Mouse (Mus musculus): ENCODE data around the gene Ryr3.

Ryr3 gene

DNA sequence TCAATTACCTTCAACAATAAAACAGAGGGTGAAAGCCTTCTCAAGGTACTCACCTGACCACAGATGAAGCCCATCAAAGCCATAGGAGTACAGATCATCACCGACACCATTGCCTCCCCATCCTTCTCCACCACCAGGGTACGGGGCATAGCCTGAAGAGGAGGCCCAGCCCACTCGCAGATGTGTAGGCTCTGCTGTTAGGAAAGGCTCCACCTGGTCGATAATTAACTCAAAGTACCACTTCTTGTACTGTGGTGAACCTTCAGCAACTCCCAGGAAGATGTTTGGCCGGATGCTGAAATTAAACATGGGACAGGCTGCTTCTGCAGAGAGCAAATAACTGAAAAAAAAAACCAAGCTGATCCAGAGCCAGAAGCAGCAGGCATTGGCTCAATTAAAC lies 316.1 kb downstream of the Ryr3 start:
- DNase-seq = no peak

DNA sequence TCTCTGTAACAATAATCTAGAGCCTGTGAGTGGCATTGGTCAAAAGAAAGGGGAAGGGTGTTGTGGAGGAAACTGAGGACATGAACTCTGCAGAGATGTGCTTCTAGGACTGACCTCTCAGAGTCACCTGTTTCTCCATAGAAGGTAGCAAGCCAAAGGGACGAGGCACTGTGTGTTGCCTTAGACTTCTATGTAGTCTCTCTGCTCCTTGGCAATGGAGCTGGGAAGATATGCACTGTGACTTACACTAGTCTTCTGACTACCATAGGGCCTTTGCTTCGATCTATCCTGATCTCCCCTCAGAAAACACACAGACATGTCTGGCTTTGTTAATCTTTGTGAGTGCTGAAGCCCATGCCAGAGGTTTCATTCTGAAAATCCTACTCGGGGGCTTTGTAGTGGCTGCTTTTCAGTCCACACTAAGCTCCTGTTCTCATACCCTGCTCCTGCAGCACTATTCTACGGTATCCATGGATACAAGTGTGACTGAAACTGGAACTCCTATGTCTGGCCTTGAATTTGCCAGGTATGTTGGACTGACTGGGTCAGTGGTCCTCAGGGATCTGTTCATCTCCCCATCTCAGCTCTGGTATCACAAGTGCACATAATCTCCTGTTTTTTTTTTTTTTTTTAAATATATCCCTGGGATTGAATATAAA lies 332.3 kb downstream of the Ryr3 start:
- no peak for DNase-seq

DNA sequence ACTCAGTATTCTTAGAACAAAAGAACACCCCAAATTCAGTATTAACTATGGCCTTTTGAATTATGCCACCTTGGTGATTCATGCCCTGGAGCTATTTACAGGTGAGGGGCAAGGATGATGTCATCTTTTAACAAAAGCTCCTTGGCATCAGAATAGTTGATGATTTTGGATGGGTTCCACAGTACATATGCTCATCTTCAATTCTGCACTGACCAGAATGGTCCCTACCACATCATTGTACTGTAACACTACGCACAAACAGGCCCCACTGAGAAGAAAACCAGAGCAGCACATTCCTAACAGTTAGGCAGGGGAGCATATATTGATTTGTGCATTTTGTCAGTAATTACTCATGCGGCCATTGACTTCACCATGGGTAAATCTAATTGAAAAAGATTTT lies 335.1 kb downstream of the Ryr3 start:
- DNase-seq = no peak

DNA sequence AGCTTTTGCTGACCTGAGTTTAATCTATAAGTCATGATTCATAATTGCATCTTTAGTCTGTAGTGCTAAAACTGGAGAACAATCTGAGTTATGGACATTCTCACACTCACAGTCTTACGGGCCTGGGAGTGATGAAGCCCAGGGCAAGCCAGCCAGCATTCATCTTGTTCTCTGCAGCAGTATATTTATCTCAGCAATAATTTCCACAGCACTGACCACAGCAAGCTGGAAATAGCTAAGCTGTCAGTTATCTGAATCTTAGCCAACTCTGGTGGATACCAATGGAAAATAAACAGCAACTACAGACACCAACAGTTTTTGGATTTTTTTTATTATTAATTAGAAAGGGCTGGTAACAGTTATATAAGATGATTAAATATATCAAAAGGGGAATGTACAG lies 335.5 kb downstream of the Ryr3 start:
- DNase-seq = no peak

DNA sequence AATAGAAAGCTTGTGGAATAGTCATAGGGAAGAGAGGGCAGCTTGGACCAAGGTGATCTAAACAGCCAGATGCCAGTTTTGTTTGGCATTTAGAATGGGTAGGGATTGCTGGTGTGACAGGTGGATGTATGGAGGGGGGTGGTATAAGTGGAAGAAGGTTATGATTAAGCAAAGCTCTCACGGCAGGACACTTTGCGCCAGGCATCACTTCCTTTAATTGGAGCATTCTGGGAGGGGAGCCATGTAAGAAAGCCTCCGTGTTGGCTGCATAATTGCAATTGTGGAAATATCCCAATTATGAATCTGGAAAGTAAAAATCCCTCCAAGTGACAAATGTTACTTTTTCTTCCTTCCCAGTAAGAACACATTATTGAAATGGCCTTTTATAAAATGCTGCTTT lies 339.5 kb downstream of the Ryr3 start:
- DNase-seq = no peak

DNA sequence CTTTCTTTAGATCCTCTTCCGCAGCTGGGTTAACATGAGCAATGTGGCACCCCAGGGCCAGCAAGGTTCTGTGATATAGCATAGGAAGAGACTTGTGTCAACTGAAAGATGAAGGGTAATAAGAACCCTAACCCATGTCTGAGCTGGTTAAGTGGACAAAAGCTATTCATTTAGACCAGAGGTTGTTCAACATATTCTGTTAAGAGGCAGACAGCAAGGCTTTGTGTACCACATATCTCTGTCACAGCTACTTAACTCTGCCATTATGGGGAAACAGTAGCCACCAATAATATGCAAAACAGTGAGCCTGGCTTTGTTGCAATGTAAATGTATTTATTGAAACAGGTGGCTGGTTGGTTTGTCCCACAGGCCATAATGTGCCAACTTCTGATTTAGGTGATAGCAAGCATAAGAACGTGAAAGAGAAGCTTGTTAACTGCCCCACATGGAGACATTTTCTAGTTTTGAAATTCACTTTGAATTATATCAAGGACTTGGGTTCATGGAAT lies 350.8 kb downstream of the Ryr3 start:
- no peak for DNase-seq

DNA sequence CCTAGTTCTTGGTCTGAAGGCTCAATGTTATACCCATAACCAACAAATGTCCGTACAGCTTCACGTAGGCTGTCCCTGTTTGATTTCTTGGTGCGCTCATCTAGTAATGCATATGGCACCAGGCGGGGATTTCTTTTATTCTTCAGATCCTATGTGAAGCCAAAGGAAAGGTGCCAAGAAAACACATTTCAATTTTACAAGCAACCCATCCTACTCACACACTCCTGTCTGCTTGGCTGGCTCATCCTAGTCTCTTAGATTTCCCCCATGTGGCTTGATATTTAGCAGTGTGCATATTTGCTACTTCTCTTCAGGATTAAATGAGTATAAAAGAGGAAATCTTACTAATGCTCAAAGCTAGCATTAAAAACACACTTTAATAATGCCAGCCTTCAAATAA lies 355.1 kb downstream of the Ryr3 start:
- DNase-seq = no peak

DNA sequence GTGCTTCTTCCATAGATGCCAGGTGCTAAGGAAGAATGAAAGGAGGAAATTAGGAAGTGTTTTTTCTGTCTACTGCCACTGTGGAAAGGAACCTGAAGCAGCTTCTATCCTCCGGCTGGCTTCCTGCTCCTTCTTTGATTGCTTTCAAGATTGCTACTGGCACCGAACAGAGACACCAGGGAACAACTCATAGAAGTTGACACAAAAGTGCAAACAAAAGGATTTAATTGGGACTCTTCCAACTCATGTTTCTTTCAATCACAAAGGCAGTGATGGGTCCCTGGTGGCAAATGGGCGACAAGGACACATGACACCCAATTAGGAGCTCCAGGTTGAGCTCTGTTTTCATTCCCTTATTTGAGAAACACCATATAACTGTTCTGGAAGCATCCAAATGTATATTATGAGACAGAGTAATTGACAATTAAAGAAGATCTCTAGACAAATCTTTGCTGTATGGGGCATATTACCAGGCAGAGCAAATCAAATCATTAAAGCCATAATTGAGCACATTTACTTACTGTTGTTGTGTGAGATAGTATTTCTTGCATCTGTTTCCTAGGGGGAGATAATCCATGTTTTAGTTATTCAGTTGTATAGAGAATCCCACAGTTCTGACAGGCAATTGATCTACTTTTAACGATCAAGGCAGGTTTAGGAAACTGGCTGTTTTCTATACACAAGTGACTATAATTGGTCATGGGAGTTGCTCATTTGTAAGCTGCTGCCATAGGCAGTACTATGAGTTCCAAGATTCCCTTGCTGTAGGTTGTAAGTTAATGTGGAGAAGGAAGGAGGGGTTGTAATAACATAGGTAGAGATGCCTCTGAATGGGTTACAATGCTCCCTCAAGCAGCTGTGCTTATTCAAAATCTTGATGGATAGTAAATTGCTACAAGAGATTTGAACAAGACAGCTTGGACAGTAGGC lies 371.0 kb downstream of the Ryr3 start:
- no peak for DNase-seq

DNA sequence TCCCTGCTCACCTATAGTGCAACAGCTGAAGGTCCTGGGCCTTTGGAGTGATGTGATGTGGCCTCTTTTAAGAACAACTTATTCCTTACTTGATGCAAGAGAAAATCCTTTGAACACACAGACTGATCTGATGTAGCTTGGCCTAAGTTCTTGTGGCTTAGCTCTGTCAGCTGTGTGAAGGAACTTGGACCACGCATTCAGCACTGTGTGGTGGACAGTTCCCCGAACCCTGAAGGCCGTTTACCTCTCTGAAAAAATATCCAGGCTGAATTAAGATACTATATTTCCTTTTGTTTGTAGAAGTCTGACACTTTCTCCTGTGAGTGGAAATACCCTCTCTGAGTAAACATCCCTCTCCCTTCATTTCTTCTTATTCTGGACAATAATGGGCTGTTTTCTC lies 374.0 kb downstream of the Ryr3 start:
- no peak for DNase-seq

DNA sequence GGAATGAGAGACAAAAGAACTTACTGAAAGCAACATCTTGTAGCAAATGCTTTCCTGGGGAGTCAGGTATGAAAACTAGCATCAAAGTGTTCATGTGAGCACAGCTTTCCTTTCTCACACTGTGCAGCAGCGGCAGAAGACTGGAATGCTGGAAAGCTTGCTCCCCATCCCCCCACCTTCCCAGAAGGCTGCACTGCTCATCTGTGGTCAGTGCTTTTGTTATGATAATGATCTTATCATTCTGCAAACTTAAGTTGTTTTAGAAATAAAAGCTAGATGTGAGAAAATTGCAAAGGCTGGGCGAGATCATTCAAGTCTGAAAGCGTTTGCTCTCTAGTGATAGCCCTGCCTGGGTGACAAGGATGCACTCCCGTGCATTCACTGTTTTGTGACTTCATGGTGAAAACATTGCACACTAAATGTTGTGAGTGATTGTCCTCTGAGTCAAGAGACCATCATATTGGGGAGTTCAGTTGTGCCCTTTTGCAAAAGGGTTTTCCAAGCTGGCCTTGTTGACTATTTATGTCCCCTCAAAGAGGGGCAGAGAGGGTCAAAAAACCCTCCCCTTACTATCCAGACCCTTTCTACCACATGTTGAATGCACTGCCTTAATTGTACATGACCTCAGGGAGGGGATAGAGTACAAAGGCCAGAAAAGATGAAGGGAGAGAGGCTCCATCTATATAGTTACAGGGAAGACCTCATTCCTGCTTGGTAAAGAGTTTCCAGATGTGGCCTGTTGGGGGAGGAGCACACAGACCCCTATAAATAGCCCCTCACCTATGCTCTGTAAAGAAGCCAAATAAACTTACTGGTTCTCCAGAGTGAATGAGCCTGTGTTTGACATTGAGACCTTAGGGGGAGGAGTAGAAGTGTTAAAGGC lies 385.2 kb downstream of the Ryr3 start:
- DNase-seq = no peak

DNA sequence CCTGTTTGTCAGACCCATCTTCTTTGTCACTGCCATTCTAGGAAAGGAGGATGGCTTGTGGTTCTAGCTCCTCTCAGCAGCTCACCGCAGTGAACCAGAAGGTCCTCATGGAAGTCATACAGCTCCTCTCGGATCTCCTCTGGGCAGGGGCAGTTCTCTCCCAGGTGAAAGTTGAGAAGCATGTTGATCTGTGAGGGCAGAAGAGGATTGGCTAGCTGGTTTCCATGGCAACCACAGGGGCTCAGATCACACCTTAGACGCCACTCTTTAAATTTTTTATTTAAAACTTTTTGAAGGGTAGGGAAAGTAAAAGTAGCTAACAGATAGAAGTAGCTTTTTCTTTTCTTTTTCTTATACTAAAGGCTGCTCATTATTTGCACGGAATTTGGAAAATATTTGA lies 390.3 kb downstream of the Ryr3 start:
- no peak for DNase-seq

DNA sequence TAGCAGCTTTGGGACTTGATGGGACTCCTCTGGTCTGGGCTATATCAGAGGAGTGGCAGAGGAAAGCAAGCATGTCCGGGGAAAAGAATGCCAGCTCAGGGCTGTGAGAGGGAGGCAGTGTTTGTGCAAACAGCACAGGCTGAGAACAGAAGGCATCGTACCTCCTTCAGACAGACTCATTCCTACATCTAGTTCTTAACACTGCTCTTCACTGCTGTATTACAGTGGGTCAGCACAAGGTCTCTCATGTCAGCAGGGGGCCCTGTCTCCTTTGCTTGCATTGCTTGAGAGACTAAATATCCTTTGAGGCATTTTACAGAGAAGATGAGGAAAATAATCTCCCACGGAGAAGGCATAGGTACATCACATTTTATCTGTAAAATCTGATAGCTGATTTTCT lies 394.2 kb downstream of the Ryr3 start:
- no peak for DNase-seq

DNA sequence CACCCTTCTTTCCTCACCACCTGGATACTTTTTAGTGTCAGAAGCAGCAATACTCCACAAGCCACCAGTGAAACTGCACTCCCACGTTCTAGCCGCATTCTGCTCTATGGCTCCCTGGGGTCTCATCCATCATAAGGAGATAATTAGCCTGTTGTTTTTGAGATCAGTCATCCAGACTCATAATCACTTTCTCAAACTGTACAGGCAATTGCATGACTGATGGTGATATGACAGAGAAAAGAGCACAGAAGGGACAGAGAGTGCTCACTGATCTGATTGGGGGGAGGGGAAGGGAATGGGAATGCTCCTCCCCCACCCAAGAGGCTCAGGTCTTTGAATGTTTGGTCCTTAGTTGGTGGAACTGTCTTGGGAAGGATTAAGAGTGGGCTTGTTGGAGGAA lies 397.8 kb downstream of the Ryr3 start:
- DNase-seq = no peak

DNA sequence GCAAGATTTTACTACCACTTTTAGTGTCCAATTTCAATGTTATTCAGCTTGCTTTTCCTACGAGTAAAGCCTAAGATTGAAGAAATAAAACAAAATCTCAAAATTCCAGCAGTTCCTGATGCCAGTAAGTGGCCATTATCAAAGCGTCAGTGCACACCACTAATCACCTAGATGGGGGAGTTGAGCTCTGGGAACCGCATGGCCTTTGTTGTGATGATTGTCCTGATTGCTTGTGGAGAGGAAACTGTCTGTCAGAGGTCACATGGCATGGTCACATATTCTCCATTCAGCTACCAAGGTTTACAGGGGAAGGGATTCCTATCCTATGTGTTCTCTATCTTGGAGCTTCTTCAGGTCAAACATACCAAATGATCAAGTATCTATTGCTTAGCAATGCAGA lies 399.9 kb downstream of the Ryr3 start:
- no peak for DNase-seq

DNA sequence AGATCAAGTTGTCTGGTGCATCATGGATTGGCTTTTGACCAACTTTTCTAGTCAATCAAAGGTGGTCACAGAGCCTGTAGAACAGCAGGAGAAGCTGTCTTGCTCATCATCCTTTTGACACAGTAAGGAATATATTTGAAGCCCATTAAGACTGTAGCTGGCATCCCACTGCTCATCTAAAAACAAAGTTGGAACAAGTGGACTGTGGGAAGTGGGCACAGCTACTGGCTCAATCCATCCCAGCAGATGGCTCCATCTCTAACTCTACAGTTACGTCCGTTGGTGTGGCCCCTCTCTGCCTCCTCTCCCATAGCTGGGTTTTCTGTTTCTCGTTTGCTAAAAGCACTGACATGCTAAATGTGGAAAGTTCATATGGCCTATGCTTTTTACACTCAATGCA lies 400.9 kb downstream of the Ryr3 start:
- DNase-seq = no peak

DNA sequence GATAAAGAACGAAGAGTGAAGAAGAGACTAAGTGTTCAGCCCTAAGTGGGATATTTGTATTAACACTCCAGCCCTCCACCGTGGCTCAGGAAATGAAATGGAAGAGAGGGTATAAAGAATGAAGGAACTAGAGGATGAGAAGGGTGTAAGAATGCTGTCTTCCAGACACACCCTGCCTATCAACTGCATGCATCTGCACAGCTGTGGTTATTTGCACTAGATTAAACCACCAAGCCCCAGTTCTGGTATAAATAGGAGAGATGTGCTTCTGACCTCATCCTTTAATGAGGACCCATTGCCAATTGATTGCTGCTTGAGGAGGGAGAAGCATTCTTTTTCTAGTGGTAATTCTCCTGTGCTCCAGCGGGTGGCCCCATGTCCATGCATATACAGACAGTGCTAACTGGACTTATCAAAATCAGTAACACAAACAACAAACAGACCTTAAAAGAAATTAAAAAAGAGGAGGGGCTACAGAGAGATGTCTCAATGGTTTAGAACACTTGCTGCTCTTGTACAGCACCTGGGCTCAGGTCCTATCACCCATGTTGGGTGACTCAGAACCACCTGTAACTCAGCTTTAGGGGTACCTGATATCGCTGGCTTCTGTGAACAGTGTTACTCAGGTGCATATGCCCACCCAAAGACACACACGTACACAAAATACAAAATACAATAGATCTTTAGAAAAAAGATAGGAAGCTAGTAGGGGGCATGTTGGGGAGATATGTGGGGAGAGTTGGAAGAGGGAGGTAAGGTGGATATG lies 404.1 kb downstream of the Ryr3 start:
- no peak for DNase-seq

DNA sequence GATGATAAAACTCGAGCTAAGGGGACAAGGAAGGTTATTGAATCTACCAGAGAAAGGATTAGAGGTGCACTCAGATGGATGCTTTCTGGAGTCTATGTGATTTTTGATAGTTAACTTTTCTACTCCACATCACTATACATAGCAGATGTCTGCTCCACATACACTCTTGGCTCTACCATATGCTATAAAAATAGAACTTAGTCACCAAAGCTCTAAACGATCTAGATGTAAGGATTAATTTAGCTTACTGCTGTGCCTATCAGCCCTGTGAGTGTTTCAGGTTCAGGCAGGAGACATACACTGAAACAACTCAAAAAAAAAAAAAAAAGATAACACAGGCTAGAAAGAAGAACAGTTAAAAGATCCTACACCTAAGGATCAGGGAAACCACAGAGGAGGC lies 410.9 kb downstream of the Ryr3 start:
- DNase-seq = no peak

DNA sequence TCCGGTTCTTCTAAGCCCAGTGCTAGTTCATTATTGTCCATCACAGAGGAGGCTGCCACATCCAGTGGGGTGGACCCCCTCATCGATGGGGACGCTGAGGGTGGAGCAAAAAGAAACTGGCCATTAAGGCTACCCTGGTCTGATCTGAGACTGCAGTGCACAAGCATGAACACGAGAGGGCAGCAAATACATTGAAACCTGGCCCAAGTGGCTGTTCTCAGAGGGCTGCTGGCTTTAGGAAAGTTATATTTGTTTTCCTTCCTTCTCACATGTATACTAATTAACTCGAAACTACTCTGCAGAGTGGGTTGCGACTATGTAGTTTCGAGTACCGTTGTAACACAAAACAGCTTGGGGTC lies 416.9 kb downstream of the Ryr3 start:
- DNase-seq = peak; percentile 24 to 38

DNA sequence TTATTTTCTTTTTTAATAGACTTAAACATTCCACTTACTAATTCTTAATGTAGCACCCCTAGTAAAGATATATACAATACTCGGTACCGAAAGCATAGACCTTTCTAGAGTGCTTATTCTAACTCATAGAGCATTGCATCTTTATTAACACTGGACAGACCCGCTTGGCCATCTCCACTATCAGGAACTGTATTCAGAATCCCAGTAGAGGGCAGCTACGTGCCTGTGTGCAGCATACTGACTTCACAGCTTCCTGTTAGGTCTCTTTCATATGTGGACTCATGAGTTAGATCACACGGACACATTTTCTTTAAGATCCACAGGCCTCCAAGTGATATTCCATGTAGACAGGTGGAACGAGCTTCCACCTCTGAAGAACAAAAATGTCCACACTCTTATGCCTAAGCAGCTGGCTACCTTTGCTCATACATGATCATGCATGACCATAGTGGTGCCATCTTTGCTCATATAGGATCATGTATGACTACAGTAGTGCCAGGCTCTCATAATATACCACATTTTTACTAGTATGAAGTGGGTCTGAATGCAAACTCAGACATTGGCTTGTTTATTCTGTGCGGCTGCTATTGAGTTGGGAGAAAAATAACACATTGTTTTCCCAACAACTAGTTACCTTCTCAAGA lies 417.4 kb downstream of the Ryr3 start:
- no peak for DNase-seq

DNA sequence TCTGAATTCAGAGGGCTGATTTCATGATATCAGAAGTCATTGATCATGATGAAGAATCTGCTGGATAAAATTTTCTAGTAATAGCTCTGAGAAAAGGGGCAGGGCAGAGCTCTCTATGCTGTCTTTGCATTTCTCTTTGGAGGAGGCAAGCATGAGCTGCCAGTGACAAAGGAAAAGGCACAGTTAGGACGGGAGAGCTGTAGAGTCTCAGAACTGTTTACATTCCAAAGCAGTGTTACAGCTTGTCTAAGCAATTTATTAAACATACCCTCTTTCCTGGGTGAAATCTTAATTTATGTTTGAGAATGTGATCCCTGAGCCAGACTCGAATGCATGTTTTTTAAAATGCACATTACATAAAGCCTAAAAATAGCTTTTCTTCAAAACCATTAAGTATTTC lies 435.3 kb downstream of the Ryr3 start:
- no peak for DNase-seq

DNA sequence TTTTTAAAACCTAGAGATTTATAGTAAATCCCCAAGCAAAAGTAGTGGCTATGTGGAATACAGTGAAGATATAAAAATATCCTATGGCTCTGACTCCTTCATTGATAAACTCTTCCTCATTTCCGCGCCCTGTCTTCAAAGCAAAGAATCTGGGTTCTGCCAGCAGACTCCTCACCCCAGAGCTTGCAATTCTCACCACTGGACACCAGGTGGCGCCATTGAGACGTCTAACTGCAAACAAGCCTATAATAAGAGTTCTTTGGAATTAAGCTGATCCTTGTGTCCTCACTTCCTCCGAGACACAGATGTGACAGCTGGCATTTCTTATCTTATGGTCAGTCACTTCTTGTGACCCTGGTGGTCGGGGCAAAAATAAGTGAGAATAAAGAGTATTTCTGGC lies 442.1 kb downstream of the Ryr3 start:
- peak; percentile 42 to 50 for DNase-seq

DNA sequence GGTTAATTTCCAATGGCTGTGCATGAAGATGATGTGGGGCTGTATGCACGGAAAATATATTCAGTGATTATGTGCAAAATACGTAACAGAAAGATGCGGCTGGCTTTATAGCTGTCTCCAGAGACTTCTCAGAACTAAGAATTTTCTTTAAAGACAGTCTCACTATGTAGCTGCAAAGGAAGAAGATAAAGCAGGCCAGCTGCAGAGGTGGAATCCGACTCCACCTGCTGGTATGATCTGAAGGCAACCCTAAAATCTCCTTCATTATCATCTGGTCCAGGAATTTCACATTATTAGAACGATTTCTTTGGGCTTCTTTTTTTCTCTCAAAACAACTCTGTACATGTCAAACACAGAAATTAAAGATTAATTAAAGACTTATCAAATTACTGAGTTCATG lies 449.2 kb downstream of the Ryr3 start:
- no peak for DNase-seq
